In genomic region chr13:44449216-44449830, GRCm38 (mm10) we compare ENCODE assay signal across 9 mouse cellular contexts.
DNase-seq lines count a peak whose midpoint lies in the region; ATAC-seq and TF ChIP-seq lines count a peak whose summit lies in the region.
"Had no signal": no experiment of that assay in that cellular context is flagged by ENCODE, and none has a peak within 500 bp of the region (broad histone marks: within the 10 kb centered on the region; RNA-seq: fewer than 3 reads in every experiment).

No protein-coding gene starts in this region.

- H3K4me2 ChIP-seq in forebrain, embryonic 11.5 days (ENCODE audit: low read depth, low read length, severe bottlenecking) = no peak overlapping the region
- no peak overlapping the region for H3K4me2 ChIP-seq in hindbrain, embryonic 16.5 days (ENCODE audit: low read length)
- H3K4me2 ChIP-seq: embryonic facial prominence, embryonic 13.5 days had no signal

- no peak for ATAC-seq in Patski
- ATAC-seq in forebrain, embryonic 11.5 days (replicated peaks; ENCODE audit: low FRiP score) = no peak
- ATAC-seq in hindbrain, embryonic 16.5 days = no peak

- in situ Hi-C loops in Patski (cut with MboI; ENCODE audit: low pct_unique_long_range_greater_than_20kb) = no loop called here

- no peak overlapping the region for H3K4me3 ChIP-seq in forebrain, embryonic 11.5 days (ENCODE audit: low read depth, low read length)
- H3K4me3 ChIP-seq in hindbrain, embryonic 16.5 days (ENCODE audit: low read length) = no peak overlapping the region
- H3K4me3 ChIP-seq: embryonic facial prominence, embryonic 13.5 days had no signal

- 89% methylated on average over 1 of the region's 1 CpGs for WGBS in forebrain, embryonic 11.5 days
- WGBS in hindbrain, embryonic 16.5 days = 79% methylated on average over 1 of the region's 1 CpGs

- H3K4me1 ChIP-seq in forebrain, embryonic 11.5 days (replicated peaks; ENCODE audit: control insufficient read depth, insufficient read depth, low read length) = no peaks in the 10 kb centered on the region
- H3K4me1 ChIP-seq in hindbrain, embryonic 16.5 days (ENCODE audit: control insufficient read depth, insufficient read depth, low read depth, low read length) = no peaks in the 10 kb centered on the region

- no peaks in the 10 kb centered on the region for H3K36me3 ChIP-seq in forebrain, embryonic 11.5 days (ENCODE audit: control insufficient read depth, insufficient read depth, low read length)
- H3K36me3 ChIP-seq in hindbrain, embryonic 16.5 days (ENCODE audit: control insufficient read depth, insufficient read depth, low read length) = no peaks in the 10 kb centered on the region
- H3K36me3 ChIP-seq: embryonic facial prominence, embryonic 13.5 days had no signal

- H3K27me3 ChIP-seq in Patski = no peaks in the 10 kb centered on the region
- no peaks in the 10 kb centered on the region for H3K27me3 ChIP-seq in forebrain, embryonic 11.5 days (ENCODE audit: control insufficient read depth, insufficient read depth, low read length)
- H3K27me3 ChIP-seq in hindbrain, embryonic 16.5 days (replicated peaks; ENCODE audit: control insufficient read depth, insufficient read depth, low read length) = no peaks in the 10 kb centered on the region
- H3K27me3 ChIP-seq: embryonic facial prominence, embryonic 13.5 days had no signal

- no peak overlapping the region for H3K9ac ChIP-seq in forebrain, embryonic 11.5 days (ENCODE audit: low read length)
- H3K9ac ChIP-seq in hindbrain, embryonic 16.5 days (ENCODE audit: low read depth, low read length) = no peak overlapping the region
- H3K9ac ChIP-seq: embryonic facial prominence, embryonic 13.5 days had no signal

- peak; percentile 40 for DNase-seq in 416B (ENCODE audit: low read depth)
- DNase-seq in Patski (ENCODE audit: low read depth, low spot score) = peak; percentile 53
- DNase-seq in gastrocnemius, postnatal 14 days = peak; percentile 42
- peak; percentile 88 to 93 for DNase-seq in kidney, adult 8-10 months
- DNase-seq in forebrain, embryonic 11.5 days (ENCODE audit: low spot score) = no peak
- DNase-seq in right cerebral cortex, postnatal 4 days = no peak
- DNase-seq in embryo, embryonic 10.5 days (ENCODE audit: low spot score) = no peak

- POLR2A ChIA-PET in Patski (lab: Charles Lee) = interaction anchor here (0.6 kb wide), 1 partner anchor 103 kb away, joined by 6 read pairs; no protein-coding TSS in a partner anchor

- no peak for TF ChIP-seq CTCF in Patski (IDR thresholded peaks at IDR 0.05)

- peaks cover 3% of the 10 kb centered on the region; the same call in 1 of the 2 replicates for H3K9me3 ChIP-seq in forebrain, embryonic 11.5 days (ENCODE audit: control insufficient read depth, low read length)
- peaks cover 3% of the 10 kb centered on the region; the same call in 1 of the 2 replicates for H3K9me3 ChIP-seq in hindbrain, embryonic 16.5 days (ENCODE audit: control insufficient read depth, low read length)
- H3K9me3 ChIP-seq: embryonic facial prominence, embryonic 13.5 days had no signal

- intact Hi-C loops in gastrocnemius, postnatal 14 days (cut with DNase I; ENCODE audit: low total_unique reads) = loop anchor here (5.0 kb wide), 1 partner anchor 502 kb away; no protein-coding TSS in a partner anchor

- CTCF ChIA-PET in Patski (lab: Charles Lee) = no interaction called here

- no peak overlapping the region for H3K27ac ChIP-seq in forebrain, embryonic 11.5 days (ENCODE audit: low read depth, low read length)
- H3K27ac ChIP-seq in hindbrain, embryonic 16.5 days (ENCODE audit: low read depth, low read length) = no peak overlapping the region
- H3K27ac ChIP-seq: embryonic facial prominence, embryonic 13.5 days had no signal

Comparison
In these comparisons a context has a peak if more than half of its experiments do, and no peak if none do; other contexts are left out.
1. DNase-seq: peak in 416B (single experiment), Patski (single experiment), gastrocnemius, postnatal 14 days (single experiment) and kidney, adult 8-10 months (2 of 2); none in forebrain, embryonic 11.5 days (single experiment), right cerebral cortex, postnatal 4 days (single experiment) and embryo, embryonic 10.5 days (single experiment).